Mouse (Mus musculus): ENCODE measurements around the gene 1700012A03Rik. TPM values are rescaled to one million over a fixed set of nuclear protein-coding genes. Genes with fewer than 3 reads are reported as not detected.

The 1700012A03Rik gene
- not detected for polyA plus RNA-seq (2017; shearing (Covaris generic))

GRCm38 (mm10) chr6:32049951-32050345 is at the start of gene 1700012A03Rik:
Gene 1700012A03Rik, plus strand, starts transcription at chr6:32050246.

